Mouse (Mus musculus): ENCODE measurements around the gene Tbl1x.

- TF ChIP-seq CTCF (IDR thresholded peaks at IDR 0.05; ENCODE audit: control insufficient read depth, insufficient read depth, insufficient read length) (no peak), MAX (IDR thresholded peaks at IDR 0.05) (no peak), CEBPB (IDR thresholded peaks at IDR 0.05; ENCODE audit: low read depth) (no peak)
Observed at GRCm38 (mm10) chrX:77563616-77564015, 52.8 kb downstream of the Tbl1x start.

Measured in C2C12 (cell line).